41 mouse cellular contexts compared by ENCODE assay signal in the genomic region with DNA sequence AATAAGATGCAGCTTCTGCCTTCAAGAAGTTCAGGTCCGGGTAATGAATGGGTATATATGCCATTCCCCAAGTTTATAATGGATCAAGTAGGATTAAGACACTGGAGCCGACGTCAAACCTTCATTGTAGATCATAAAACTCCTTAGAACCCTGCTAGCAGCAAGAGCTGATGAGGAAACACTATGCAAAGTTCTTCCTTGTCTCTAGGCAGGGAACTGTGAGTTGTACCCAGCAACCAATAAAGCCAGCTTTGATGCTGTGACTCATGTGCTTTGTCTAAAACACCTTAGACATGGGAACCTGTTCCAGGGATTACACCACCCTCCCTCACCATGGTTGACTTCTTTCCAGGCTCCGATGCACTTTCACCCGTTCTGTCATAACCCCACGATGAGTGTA. TPM values are rescaled to one million over a fixed set of nuclear protein-coding genes. Genes with fewer than 3 reads are reported as not detected.
"Had no signal": no experiment of that assay in that cellular context is flagged by ENCODE, and none has a peak within 500 bp of the region (broad histone marks: within the 10 kb centered on the region; RNA-seq: fewer than 3 reads in every experiment).

No protein-coding gene starts in this region.

- H3K27me3 ChIP-seq: heart, embryonic 13.5 days; heart, embryonic 15.5 days; hindbrain, embryonic 12.5 days; limb, embryonic 13.5 days; limb, embryonic 15.5 days; liver, embryonic 12.5 days had no signal

- DNase-seq: gastrocnemius, adult 2 months; gastrocnemius, postnatal 10 days; gastrocnemius, postnatal 25 days; heart, adult 11 months; heart, postnatal 14 days; heart, postnatal 36 days; kidney, adult 18-20 months; kidney, adult 8-10 months; kidney, postnatal 14 days; kidney, postnatal 4 days; layer of hippocampus, adult 9-11 months; layer of hippocampus, postnatal 36 days; left cerebral cortex, postnatal 4 days had no signal

- ATAC-seq: hindbrain, embryonic 16.5 days; inflammation-experienced regulatory T-cells, adult 6 months; intestine, embryonic 16.5 days; liver, embryonic 12.5 days had no signal

RNA-seq across cellular contexts. Expression of a gene that starts 11.2 kb away (rescaled TPM):
- total RNA-seq: gastrocnemius, adult 2 months; gastrocnemius, postnatal 10 days; gastrocnemius, postnatal 25 days; gastrocnemius, postnatal 4 days; heart, postnatal 14 days; heart, postnatal 36 days; layer of hippocampus, adult 18-20 months; layer of hippocampus, adult 8-10 months; layer of hippocampus, postnatal 14 days; layer of hippocampus, postnatal 36 days; left cerebral cortex, adult 18-20 months; left cerebral cortex, adult 8-10 months; left cerebral cortex, postnatal 10 days; left cerebral cortex, postnatal 25 days; left cerebral cortex, postnatal 4 days; liver, adult 2 months had no signal
- polyA plus RNA-seq: frontal cortex, adult 2 months; heart, embryonic 11.5 days; heart, embryonic 13.5 days; heart, embryonic 15.5 days; heart, postnatal 0 days; hindbrain, embryonic 10.5 days; hindbrain, embryonic 12.5 days; hindbrain, embryonic 14.5 days; hindbrain, embryonic 16.5 days; inflammation-experienced regulatory T-cells, adult 6 months; intestine, embryonic 16.5 days; kidney, embryonic 14.5 days; kidney, embryonic 16.5 days; limb, embryonic 11.5 days; limb, embryonic 13.5 days; limb, embryonic 15.5 days; liver, adult 2 months; liver, embryonic 12.5 days; liver, embryonic 14.5 days; liver, embryonic 16.5 days had no signal

RNA-seq across cellular contexts. Expression of a gene that starts 52.5 kb away (rescaled TPM):
- total RNA-seq: gastrocnemius, adult 2 months; gastrocnemius, postnatal 10 days; gastrocnemius, postnatal 25 days; gastrocnemius, postnatal 4 days; heart, postnatal 14 days; heart, postnatal 36 days; layer of hippocampus, postnatal 14 days; layer of hippocampus, postnatal 36 days; left cerebral cortex, adult 18-20 months; left cerebral cortex, adult 8-10 months; left cerebral cortex, postnatal 10 days; left cerebral cortex, postnatal 25 days; left cerebral cortex, postnatal 4 days; liver, adult 2 months had no signal
- polyA plus RNA-seq: frontal cortex, adult 2 months; heart, embryonic 11.5 days; heart, embryonic 13.5 days; heart, embryonic 15.5 days; heart, postnatal 0 days; hindbrain, embryonic 10.5 days; hindbrain, embryonic 12.5 days; hindbrain, embryonic 14.5 days; inflammation-experienced regulatory T-cells, adult 6 months; intestine, embryonic 16.5 days; kidney, embryonic 14.5 days; kidney, embryonic 16.5 days; limb, embryonic 11.5 days; limb, embryonic 13.5 days; limb, embryonic 15.5 days; liver, adult 2 months; liver, embryonic 12.5 days; liver, embryonic 16.5 days had no signal
